Mouse (Mus musculus) forebrain, embryonic 15.5 days (tissue): ENCODE results near the gene Olfr180. TPM values are rescaled to one million over a fixed set of nuclear protein-coding genes. Genes with fewer than 3 reads are reported as not detected.

Experiments used
- ATAC-seq: fragments of 200-750 bp; cut with Nextera tagmentation; replicated peaks from 2 replicates; pipeline ENCODE4 v1.8.0; 2017; ENCODE audit warnings: mild to moderate bottlenecking, moderate TSS enrichment, moderate library complexity
- H3K27ac ChIP-seq: fragments of 300-500 bp; sonication (generic); replicated peaks from 2 replicates; pipeline ENCODE4 v1.5.1; 2015; ENCODE audit warnings: mild to moderate bottlenecking, inconsistent platforms
- H3K27me3 ChIP-seq: fragments of 300-500 bp; sonication (generic); 2 replicates; pipeline ENCODE4 v1.6.1; 2015; ENCODE audit warnings: inconsistent platforms
- H3K36me3 ChIP-seq: fragments of 300-500 bp; sonication (generic); 2 replicates; pipeline ENCODE4 v1.6.1; 2015; ENCODE audit warnings: mild to moderate bottlenecking, inconsistent platforms
- H3K4me1 ChIP-seq: fragments of 300-500 bp; sonication (generic); 2 replicates; pipeline ENCODE4 v1.6.1; 2015; ENCODE audit warnings: inconsistent platforms
- H3K4me2 ChIP-seq: fragments of 300-500 bp; sonication (generic); replicated peaks from 2 replicates; pipeline ENCODE4 v1.6.1; 2015; ENCODE audit warnings: mild to moderate bottlenecking, inconsistent platforms
- H3K4me3 ChIP-seq: fragments of 300-500 bp; sonication (generic); 2 replicates; pipeline ENCODE4 v1.5.1; 2015; ENCODE audit warnings: mild to moderate bottlenecking, inconsistent platforms
- H3K9ac ChIP-seq: fragments of 300-500 bp; sonication (generic); replicated peaks from 2 replicates; pipeline ENCODE4 v1.6.1; 2015; ENCODE audit warnings: mild to moderate bottlenecking, inconsistent platforms
- H3K9me3 ChIP-seq: fragments of 300-500 bp; sonication (generic); 2 replicates; pipeline ENCODE4 v1.6.1; 2016; ENCODE audit warnings: inconsistent platforms
- WGBS: fragments of 180-500 bp; shearing (Covaris S2); methylation state at CpG from one replicate; pipeline ENCODE4 v1.1.7; 2015; ENCODE audit warnings: mixed read lengths; 5-methylcytosine and 5-hydroxymethylcytosine counted together
- polyA plus RNA-seq: library from polyadenylated mRNA; unstranded; fragments of >200 nt; fragmentation: Nextera tagmentation; extraction: Ambion mirVana; gene quantifications from 2 replicates; pipeline ENCODE4 v1.2.1, GENCODE M21; 2015

Olfr180 gene
- polyA plus RNA-seq = not detected in 2 replicates

- Histone ChIP-seq H3K9me3 (no peaks in the 10 kb centered on the region), H3K27me3 (no peaks in the 10 kb centered on the region), H3K27ac (no peak within 1 kb of the TSS), H3K4me1 (no peaks in the 10 kb centered on the region), H3K4me3 (no peak within 1 kb of the TSS), H3K4me2 (no peak within 1 kb of the TSS), H3K9ac (no peak within 1 kb of the TSS), H3K36me3 (no peaks in the 10 kb centered on the region)
- no peak for ATAC-seq
- 83% methylated on average over 4 of the region's 4 CpGs for WGBS
Observed at GRCm38 (mm10) chr16:58929292-58929691, at the start of gene Olfr180. Gene Olfr180, minus strand, starts transcription at chr16:58929392.

GRCm38 (mm10) chr16:58928655-58929054 is 537 bp downstream of the Olfr180 start, which contains the start of gene Olfr181:
Gene Olfr181, minus strand, starts transcription at chr16:58928755.
- ATAC-seq = no peak
- 67% methylated on average over 1 of the region's 1 CpGs for WGBS

GRCm38 (mm10) chr16:58891963-58892362 is 37.2 kb downstream of the Olfr180 start, which contains the start of gene Olfr178:
Gene Olfr178, minus strand, starts transcription at chr16:58892063.
- Histone ChIP-seq H3K4me1 (no peaks in the 10 kb centered on the region), H3K27me3 (no peaks in the 10 kb centered on the region), H3K4me3 (no peak within 1 kb of the TSS), H3K9me3 (no peaks in the 10 kb centered on the region), H3K9ac (no peak within 1 kb of the TSS), H3K36me3 (no peaks in the 10 kb centered on the region), H3K27ac (no peak within 1 kb of the TSS), H3K4me2 (no peak within 1 kb of the TSS)
- ATAC-seq = no peak
- WGBS = 96% methylated on average over 3 of the region's 3 CpGs

More at GRCm38 (mm10) chr16:58928655-58929054, 537 bp downstream of the Olfr180 start, which contains the start of gene Olfr181:
- H3K9ac ChIP-seq = no peak within 1 kb of the TSS
- H3K27ac ChIP-seq = no peak within 1 kb of the TSS
- no peak within 1 kb of the TSS for H3K4me3 ChIP-seq
- H3K27me3 ChIP-seq = no peaks in the 10 kb centered on the region
- no peaks in the 10 kb centered on the region for H3K36me3 ChIP-seq
- H3K4me2 ChIP-seq = no peak within 1 kb of the TSS
- no peaks in the 10 kb centered on the region for H3K4me1 ChIP-seq
- no peaks in the 10 kb centered on the region for H3K9me3 ChIP-seq

- H3K9ac ChIP-seq = no peak overlapping the region
- H3K4me3 ChIP-seq = no peak overlapping the region
- H3K4me2 ChIP-seq = no peak overlapping the region
- H3K4me1 ChIP-seq = no peaks in the 10 kb centered on the region
- H3K9me3 ChIP-seq = no peaks in the 10 kb centered on the region
- H3K27ac ChIP-seq = no peak overlapping the region
- H3K36me3 ChIP-seq = no peaks in the 10 kb centered on the region
- no peak for ATAC-seq
- no peaks in the 10 kb centered on the region for H3K27me3 ChIP-seq
- 88% methylated on average over 2 of the region's 2 CpGs for WGBS
Observed at GRCm38 (mm10) chr16:58884416-58884815, 44.8 kb downstream of the Olfr180 start.

GRCm38 (mm10) chr16:58874668-58875067 is 54.5 kb downstream of the Olfr180 start, which contains the start of gene Olfr177:
Gene Olfr177, minus strand, starts transcription at chr16:58874768.
- no peak for ATAC-seq
- H3K27ac ChIP-seq = no peak within 1 kb of the TSS
- H3K4me2 ChIP-seq = no peak within 1 kb of the TSS
- H3K4me1 ChIP-seq = no peaks in the 10 kb centered on the region
- H3K27me3 ChIP-seq = no peaks in the 10 kb centered on the region
- H3K4me3 ChIP-seq = no peak within 1 kb of the TSS
- WGBS = 57% methylated on average over 1 of the region's 1 CpGs
- H3K36me3 ChIP-seq = no peaks in the 10 kb centered on the region
- no peak within 1 kb of the TSS for H3K9ac ChIP-seq
- no peaks in the 10 kb centered on the region for H3K9me3 ChIP-seq

Other genes starting within 250 kb of the Olfr180 start
- gene Gpr15, start 210.3 kb downstream of the Olfr180 start, polyA plus RNA-seq = 0.23 TPM in 1 of 2 replicates, not detected in the other
- gene Cldnd1, start 201.5 kb downstream of the Olfr180 start, polyA plus RNA-seq = 109 and 112 TPM in 2 replicates
- not detected in 2 replicates for gene Olfr172, start 166.2 kb downstream of the Olfr180 start, polyA plus RNA-seq
- gene Olfr173, start 129.1 kb downstream of the Olfr180 start, polyA plus RNA-seq = not detected in 2 replicates
- not detected in 2 replicates for gene Olfr175-ps1, start 102.6 kb downstream of the Olfr180 start, polyA plus RNA-seq
- not detected in 2 replicates for gene Olfr177, start 54.6 kb downstream of the Olfr180 start, polyA plus RNA-seq
- gene Olfr178, start 37.3 kb downstream of the Olfr180 start, polyA plus RNA-seq = not detected in 2 replicates
- not detected in 2 replicates for gene Olfr181, start 637 bp downstream of the Olfr180 start, polyA plus RNA-seq
- gene Olfr183, start 66.0 kb upstream of the Olfr180 start, polyA plus RNA-seq = not detected in 2 replicates
- gene Olfr186, start 100.9 kb upstream of the Olfr180 start, polyA plus RNA-seq = not detected in 2 replicates
- gene Olfr187, start 110.4 kb upstream of the Olfr180 start, polyA plus RNA-seq = not detected in 2 replicates
- not detected in 2 replicates for gene Olfr190, start 148.6 kb upstream of the Olfr180 start, polyA plus RNA-seq
- not detected in 2 replicates for gene Olfr191, start 160.4 kb upstream of the Olfr180 start, polyA plus RNA-seq
- gene Olfr193, start 182.5 kb upstream of the Olfr180 start, polyA plus RNA-seq = not detected in 2 replicates
- not detected in 2 replicates for gene Olfr194, start 191.7 kb upstream of the Olfr180 start, polyA plus RNA-seq
- gene Olfr195, start 217.7 kb upstream of the Olfr180 start, polyA plus RNA-seq = not detected in 2 replicates
- not detected in 2 replicates for gene Olfr196, start 241.1 kb upstream of the Olfr180 start, polyA plus RNA-seq